Mouse (Mus musculus) neural tube, embryonic 11.5 days (tissue): ENCODE measurements around the gene Zfp687. TPM values are rescaled to one million over a fixed set of nuclear protein-coding genes. Genes with fewer than 3 reads are reported as not detected.
A peak's percentile ranks its signal among the peaks of the same experiment; 100 is the strongest.
"Not testable (repeated sequence)": the region's sequence is repeated elsewhere in the genome, so short reads cannot be mapped to it uniquely, and the experiment has no call there.

Experiments used
- ATAC-seq: fragments of 200-750 bp; cut with Nextera tagmentation; 2 replicates; pipeline ENCODE4 v1.8.0; 2017; ENCODE audit warnings: moderate number of reproducible peaks, mild to moderate bottlenecking, moderate TSS enrichment, moderate library complexity; ENCODE audit not compliant: insufficient read depth, low FRiP score, low TSS enrichment
- DNase-seq: peaks from one replicate; pipeline ENCODE4 v3.0.0-alpha.2; 2015; ENCODE audit warnings: low spot score
- H3K27ac ChIP-seq: fragments of 300-500 bp; sonication (generic); 2 replicates; pipeline ENCODE4 v1.5.1; 2014; ENCODE audit warnings: low read depth, mild to moderate bottlenecking, low read length
- H3K27me3 ChIP-seq: fragments of 300-500 bp; sonication (generic); 2 replicates; pipeline ENCODE4 v1.6.1; 2014; ENCODE audit warnings: mild to moderate bottlenecking, low read length, mixed read lengths; ENCODE audit not compliant: control insufficient read depth, insufficient read depth
- H3K36me3 ChIP-seq: fragments of 300-500 bp; sonication (generic); 2 replicates; pipeline ENCODE4 v1.6.1; 2014; ENCODE audit warnings: mild to moderate bottlenecking, low read length, moderate library complexity, mixed read lengths; ENCODE audit not compliant: control insufficient read depth, insufficient read depth
- H3K4me1 ChIP-seq: fragments of 300-500 bp; sonication (generic); 2 replicates; pipeline ENCODE4 v1.6.1; 2014; ENCODE audit warnings: low read length, mixed read lengths; ENCODE audit not compliant: control insufficient read depth, insufficient read depth
- H3K4me2 ChIP-seq: fragments of 300-500 bp; sonication (generic); 2 replicates; pipeline ENCODE4 v1.6.1; 2014; ENCODE audit warnings: low read depth, mild to moderate bottlenecking, moderate library complexity
- H3K4me3 ChIP-seq: fragments of 300-500 bp; sonication (generic); 2 replicates; pipeline ENCODE4 v1.5.1; 2014; ENCODE audit warnings: low read depth, low read length
- H3K9ac ChIP-seq: fragments of 300-500 bp; sonication (generic); 2 replicates; pipeline ENCODE4 v1.6.1; 2014; ENCODE audit warnings: mild to moderate bottlenecking, low read length
- H3K9me3 ChIP-seq: fragments of 300-500 bp; sonication (generic); 2 replicates; pipeline ENCODE4 v1.6.1; 2016; ENCODE audit warnings: low read length; ENCODE audit not compliant: control insufficient read depth
- WGBS: fragments of 180-500 bp; shearing (Covaris S2); extraction: QIAGEN DNeasy Blood & Tissue Kit; methylation state at CpG from one replicate; pipeline ENCODE4 v1.1.7; 2014; 5-methylcytosine and 5-hydroxymethylcytosine counted together
- polyA plus RNA-seq: library from polyadenylated mRNA; unstranded; fragments of >200 nt; fragmentation: Nextera tagmentation; extraction: Ambion mirVana; gene quantifications from 2 replicates; pipeline ENCODE4 v1.2.1, GENCODE M21; 2014

The Zfp687 gene
- polyA plus RNA-seq, 1 experiment from 2014 or later = 27.6 TPM

- peaks cover 5% of the 10 kb centered on the region for H3K4me1 ChIP-seq
- ATAC-seq (no peak), DNase-seq (no peak)
- H3K27ac ChIP-seq = no peak overlapping the region
- H3K9ac ChIP-seq = no peak overlapping the region
- no peaks in the 10 kb centered on the region; the same call in 1 of the 2 replicates for H3K36me3 ChIP-seq
- no peaks in the 10 kb centered on the region for H3K9me3 ChIP-seq
- H3K4me2 ChIP-seq = no peak overlapping the region
- H3K4me3 ChIP-seq = no peak overlapping the region
- H3K27me3 ChIP-seq = no peaks in the 10 kb centered on the region
- 74% methylated on average over 6 of the region's 6 CpGs for whole genome bisulfite sequencing
Measured at GRCm38 (mm10) chr3:95043251-95043650, 28.0 kb upstream of the Zfp687 start.

GRCm38 (mm10) chr3:95042838-95043229 is 27.6 kb upstream of the Zfp687 start:
- Histone ChIP-seq H3K4me1 (peaks cover 5% of the 10 kb centered on the region), H3K27ac (no peak overlapping the region), H3K36me3 (no peaks in the 10 kb centered on the region; the same call in 1 of the 2 replicates), H3K4me3 (peak overlapping the region; percentile 69), H3K9me3 (no peaks in the 10 kb centered on the region), H3K27me3 (no peaks in the 10 kb centered on the region), H3K9ac (no peak overlapping the region), H3K4me2 (peak overlapping the region; percentile 39)
- ATAC-seq (peak; percentile 38), DNase-seq (no peak)
- WGBS = 31% methylated on average over 7 of the region's 7 CpGs

GRCm38 (mm10) chr3:95042166-95042837 is 27.1 kb upstream of the Zfp687 start, which contains the start of gene Psmd4:
Psmd4 (minus strand) TSS chr3:95042614.
- H3K4me2 ChIP-seq = peak within 1 kb of the TSS; percentile 57
- peak; percentile 99 for ATAC-seq
- WGBS = under 1% methylated on average over 36 of the region's 36 CpGs
- H3K27me3 ChIP-seq = no peaks in the 10 kb centered on the region
- peaks cover 5% of the 10 kb centered on the region for H3K4me1 ChIP-seq
- no peak within 1 kb of the TSS for H3K27ac ChIP-seq
- peak; percentile 98 for DNase-seq
- no peaks in the 10 kb centered on the region; the same call in 1 of the 2 replicates for H3K36me3 ChIP-seq
- no peaks in the 10 kb centered on the region for H3K9me3 ChIP-seq
- peak within 1 kb of the TSS; percentile 69 for H3K4me3 ChIP-seq
- peak within 1 kb of the TSS; percentile 73 for H3K9ac ChIP-seq

GRCm38 (mm10) chr3:95041625-95042024 is 26.4 kb upstream of the Zfp687 start:
- Histone ChIP-seq H3K36me3 (no peaks in the 10 kb centered on the region; the same call in 1 of the 2 replicates), H3K4me3 (peak overlapping the region; percentile 69), H3K27me3 (no peaks in the 10 kb centered on the region), H3K4me2 (peak overlapping the region; percentile 57), H3K9ac (peak overlapping the region; percentile 73), H3K9me3 (no peaks in the 10 kb centered on the region), H3K27ac (no peak overlapping the region), H3K4me1 (peaks cover 5% of the 10 kb centered on the region)
- DNase-seq (no peak), ATAC-seq (no peak)
- 14% methylated on average over 3 of the region's 3 CpGs for WGBS

GRCm38 (mm10) chr3:95029953-95030352 is 14.7 kb upstream of the Zfp687 start:
- no peak for ATAC-seq
- H3K36me3 ChIP-seq = peaks cover 21% of the 10 kb centered on the region
- WGBS = 75% methylated on average over 3 of the region's 3 CpGs

GRCm38 (mm10) chr3:95029291-95029827 is 14.1 kb upstream of the Zfp687 start:
- ATAC-seq, H3K4me3 ChIP-seq, H3K9ac ChIP-seq, H3K27ac ChIP-seq, H3K4me1 ChIP-seq, H3K9me3 ChIP-seq, H3K4me2 ChIP-seq, H3K27me3 ChIP-seq, DNase-seq: not testable (repeated sequence)
- 86% methylated on average over 3 of the region's 3 CpGs for WGBS
- H3K36me3 ChIP-seq = peaks cover 18% of the 10 kb centered on the region

More at GRCm38 (mm10) chr3:95029953-95030352, 14.7 kb upstream of the Zfp687 start:
- no peak overlapping the region for H3K27ac ChIP-seq
- no peak overlapping the region for H3K9ac ChIP-seq
- no peak for DNase-seq
- no peak overlapping the region for H3K4me2 ChIP-seq
- no peaks in the 10 kb centered on the region for H3K27me3 ChIP-seq
- H3K4me3 ChIP-seq = no peak overlapping the region
- H3K4me1 ChIP-seq = no peaks in the 10 kb centered on the region; the same call in 1 of the 2 replicates
- H3K9me3 ChIP-seq = no peaks in the 10 kb centered on the region

GRCm38 (mm10) chr3:95028603-95029002 is 13.4 kb upstream of the Zfp687 start:
- Histone ChIP-seq H3K27ac (no peak overlapping the region), H3K4me1 (no peaks in the 10 kb centered on the region; the same call in 1 of the 2 replicates), H3K9me3 (no peaks in the 10 kb centered on the region), H3K4me2 (no peak overlapping the region), H3K27me3 (no peaks in the 10 kb centered on the region), H3K36me3 (peaks cover 14% of the 10 kb centered on the region), H3K4me3 (no peak overlapping the region), H3K9ac (no peak overlapping the region)
- no peak for DNase-seq
- WGBS = 90% methylated on average over 3 of the region's 3 CpGs
- ATAC-seq = no peak

- Histone ChIP-seq H3K36me3 (peaks cover 6% of the 10 kb centered on the region; the same call in 1 of the 2 replicates), H3K9ac (no peak overlapping the region), H3K27me3 (no peaks in the 10 kb centered on the region), H3K4me3 (no peak overlapping the region), H3K4me2 (no peak overlapping the region), H3K4me1 (no peaks in the 10 kb centered on the region; the same call in 1 of the 2 replicates), H3K9me3 (no peaks in the 10 kb centered on the region), H3K27ac (no peak overlapping the region)
- 59% methylated on average over 5 of the region's 5 CpGs for WGBS
- DNase-seq (no peak), ATAC-seq (no peak)
Measured at GRCm38 (mm10) chr3:95027701-95028100, 12.5 kb upstream of the Zfp687 start.
